ENCODE assay signal across 20 mouse cellular contexts in the genomic region with DNA sequence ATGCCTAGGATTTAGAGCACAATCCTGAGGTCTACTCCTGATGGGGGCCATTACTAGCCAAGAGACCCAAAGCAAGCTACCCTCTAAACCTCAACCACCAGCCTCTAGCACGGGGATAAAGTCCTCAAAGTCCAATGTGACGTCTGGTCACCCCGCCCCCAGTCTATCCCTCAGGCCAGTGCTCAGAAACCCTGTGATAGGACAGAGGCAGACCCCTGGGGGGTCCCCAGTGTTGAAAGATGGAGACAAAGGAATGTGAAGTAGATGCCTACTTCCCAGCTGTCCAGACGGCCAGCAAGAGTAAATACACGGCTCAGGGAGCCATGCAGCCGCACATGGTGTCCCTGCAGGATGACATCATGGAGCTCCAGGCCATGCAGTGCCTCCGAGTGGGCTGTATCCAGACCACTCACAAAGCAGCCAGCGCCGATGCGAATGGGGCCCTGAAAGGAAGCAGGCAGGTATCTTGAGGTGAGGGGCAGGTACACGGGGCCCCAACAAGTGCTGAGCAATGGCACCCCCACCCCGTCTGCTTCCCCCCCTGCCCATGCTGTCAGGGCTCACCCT. TPM values are rescaled to one million over a fixed set of nuclear protein-coding genes. Genes with fewer than 3 reads are reported as not detected.
A peak's percentile ranks its signal among the peaks of the same experiment; 100 is the strongest.
DNase-seq lines count a peak whose midpoint lies in the region; ATAC-seq and TF ChIP-seq lines count a peak whose summit lies in the region.
"Had no signal": no experiment of that assay in that cellular context is flagged by ENCODE, and none has a peak within 500 bp of the region (broad histone marks: within the 10 kb centered on the region; RNA-seq: fewer than 3 reads in every experiment).

No protein-coding gene starts in this region.

- H3K4me2 ChIP-seq in liver, embryonic 11.5 days = no peak overlapping the region
- H3K4me2 ChIP-seq in liver, postnatal 0 days (ENCODE audit: low read depth, low read length) = no peak overlapping the region
- H3K4me2 ChIP-seq in embryonic facial prominence, embryonic 14.5 days (ENCODE audit: low read depth, low read length) = no peak overlapping the region
- H3K4me2 ChIP-seq: heart, embryonic 15.5 days; hindbrain, embryonic 13.5 days; neural tube, embryonic 13.5 days had no signal

- TF ChIP-seq CTCF in liver, postnatal 0 days (IDR thresholded peaks at IDR 0.05; ENCODE audit: low read depth) = no peak

- peaks cover 9% of the 10 kb centered on the region; the same call in 1 of the 2 replicates for H3K4me1 ChIP-seq in heart, embryonic 10.5 days
- H3K4me1 ChIP-seq in liver, embryonic 11.5 days (replicated peaks; ENCODE audit: control insufficient read depth, insufficient read depth, low read length) = no peaks in the 10 kb centered on the region; the same call in 1 of the 2 replicates
- H3K4me1 ChIP-seq in liver, postnatal 0 days (ENCODE audit: insufficient read depth) = peaks cover 3% of the 10 kb centered on the region; the same call in 1 of the 2 replicates
- no peaks in the 10 kb centered on the region for H3K4me1 ChIP-seq in embryonic facial prominence, embryonic 14.5 days (ENCODE audit: control insufficient read depth, insufficient read depth, low read length)
- H3K4me1 ChIP-seq: hindbrain, embryonic 13.5 days; neural tube, embryonic 13.5 days had no signal

- H3K36me3 ChIP-seq in heart, embryonic 10.5 days = peaks cover 62% of the 10 kb centered on the region
- H3K36me3 ChIP-seq in liver, embryonic 11.5 days (ENCODE audit: control insufficient read depth, insufficient read depth, low read length) = peaks cover 10% of the 10 kb centered on the region; the same call in 1 of the 2 replicates
- H3K36me3 ChIP-seq in liver, postnatal 0 days (replicated peaks; ENCODE audit: insufficient read depth, low read length) = peaks cover 12% of the 10 kb centered on the region; the same call in 1 of the 2 replicates
- peaks cover 54% of the 10 kb centered on the region; the same call in 1 of the 2 replicates for H3K36me3 ChIP-seq in embryonic facial prominence, embryonic 14.5 days (ENCODE audit: control insufficient read depth, insufficient read depth, low read length)
- H3K36me3 ChIP-seq: heart, embryonic 15.5 days had no signal

- no peak overlapping the region for H3K9ac ChIP-seq in liver, embryonic 11.5 days (ENCODE audit: low read depth, low read length)
- no peak overlapping the region for H3K9ac ChIP-seq in liver, postnatal 0 days (replicated peaks)
- H3K9ac ChIP-seq in embryonic facial prominence, embryonic 14.5 days (ENCODE audit: low read depth, low read length) = no peak overlapping the region
- H3K9ac ChIP-seq: heart, embryonic 15.5 days; hindbrain, embryonic 13.5 days; neural tube, embryonic 13.5 days had no signal

- ATAC-seq in liver, embryonic 11.5 days (replicated peaks; ENCODE audit: low FRiP score) = peak; percentile 35
- ATAC-seq in liver, postnatal 0 days = no peak
- ATAC-seq in embryonic facial prominence, embryonic 14.5 days (ENCODE audit: low read depth) = peak; percentile 38; the same call in 1 of the 2 replicates
- ATAC-seq: forebrain, embryonic 14.5 days; intestine, embryonic 16.5 days had no signal

- H3K27ac ChIP-seq in heart, embryonic 10.5 days = peak overlapping the region; percentile 63
- H3K27ac ChIP-seq in liver, embryonic 11.5 days (ENCODE audit: low read depth, low read length) = no peak overlapping the region
- no peak overlapping the region for H3K27ac ChIP-seq in liver, postnatal 0 days (ENCODE audit: low read depth)
- H3K27ac ChIP-seq in embryonic facial prominence, embryonic 14.5 days (replicated peaks; ENCODE audit: low read depth, low read length) = peak overlapping the region; percentile 33; the same call in 1 of the 2 replicates
- H3K27ac ChIP-seq: heart, embryonic 15.5 days; hindbrain, embryonic 13.5 days; neural tube, embryonic 13.5 days had no signal

- intact Hi-C loops in heart, postnatal 10 days (cut with DNase I) = no loop called here

- WGBS in heart, embryonic 10.5 days = 62% methylated on average over 12 of the region's 12 CpGs
- WGBS in liver, embryonic 11.5 days = 79% methylated on average over 12 of the region's 12 CpGs
- 69% methylated on average over 12 of the region's 12 CpGs for whole genome bisulfite sequencing in liver, postnatal 0 days (ENCODE audit: insufficient replicate concordance)
- 56% methylated on average over 12 of the region's 12 CpGs for WGBS in embryonic facial prominence, embryonic 14.5 days

- no peak overlapping the region for H3K4me3 ChIP-seq in heart, embryonic 10.5 days
- H3K4me3 ChIP-seq in liver, embryonic 11.5 days (ENCODE audit: low read depth, low read length) = no peak overlapping the region
- H3K4me3 ChIP-seq in liver, postnatal 0 days (ENCODE audit: low read depth, low read length) = no peak overlapping the region
- no peak overlapping the region for H3K4me3 ChIP-seq in embryonic facial prominence, embryonic 14.5 days (ENCODE audit: low read depth, low read length)
- H3K4me3 ChIP-seq: heart, embryonic 15.5 days; hindbrain, embryonic 13.5 days; neural tube, embryonic 13.5 days had no signal

- no peaks in the 10 kb centered on the region for H3K9me3 ChIP-seq in heart, embryonic 10.5 days
- no peaks in the 10 kb centered on the region for H3K9me3 ChIP-seq in liver, embryonic 11.5 days (ENCODE audit: control insufficient read depth, low read length)
- H3K9me3 ChIP-seq in liver, postnatal 0 days (ENCODE audit: low read length) = no peaks in the 10 kb centered on the region
- no peaks in the 10 kb centered on the region for H3K9me3 ChIP-seq in embryonic facial prominence, embryonic 14.5 days (ENCODE audit: control insufficient read depth, low read length)
- H3K9me3 ChIP-seq: heart, embryonic 15.5 days; hindbrain, embryonic 13.5 days; neural tube, embryonic 13.5 days had no signal

- DNase-seq in heart, embryonic 10.5 days (ENCODE audit: low spot score) = no peak
- DNase-seq in heart, postnatal 10 days = no peak
- DNase-seq in liver, embryonic 11.5 days (ENCODE audit: low spot score) = no peak
- no peak for DNase-seq in liver, postnatal 0 days
- peak; percentile 18 for DNase-seq in embryonic facial prominence, embryonic 14.5 days (ENCODE audit: low spot score)
- DNase-seq in mesoderm, embryonic 11.5 days (ENCODE audit: low read depth, low spot score) = peak; percentile 9
- DNase-seq in adrenal gland, postnatal 36 days = no peak
- no peak for DNase-seq in thymus, postnatal 10 days (ENCODE audit: low spot score in 2 of 2)
- DNase-seq: adrenal gland, adult 8-10 months; gastrocnemius, postnatal 10 days; heart, adult 18-20 months; layer of hippocampus, postnatal 36 days; lung, postnatal 14 days; midbrain, embryonic 14.5 days; right cerebral cortex, adult 18-20 months had no signal

- TF ChIP-seq EP300 in liver, postnatal 0 days (IDR thresholded peaks at IDR 0.05; ENCODE audit: low read depth) = no peak

- H3K27me3 ChIP-seq in heart, embryonic 10.5 days (ENCODE audit: insufficient read depth, poor library complexity, severe bottlenecking) = no peaks in the 10 kb centered on the region
- no peaks in the 10 kb centered on the region for H3K27me3 ChIP-seq in liver, embryonic 11.5 days (replicated peaks; ENCODE audit: control insufficient read depth, insufficient read depth, low read length)
- no peaks in the 10 kb centered on the region for H3K27me3 ChIP-seq in liver, postnatal 0 days (ENCODE audit: insufficient read depth, low read length)
- H3K27me3 ChIP-seq in embryonic facial prominence, embryonic 14.5 days (replicated peaks; ENCODE audit: control insufficient read depth, insufficient read depth, low read length) = no peaks in the 10 kb centered on the region
- H3K27me3 ChIP-seq: heart, embryonic 15.5 days; hindbrain, embryonic 13.5 days; neural tube, embryonic 13.5 days had no signal

RNA-seq across cellular contexts. Expression of gene Fuk, which starts 12.3 kb away (rescaled TPM):
- polyA plus RNA-seq in heart, embryonic 10.5 days (2016; fragmentation: Nextera tagmentation; extraction: Ambion mirVana) = 10.4 and 11.2 TPM in 2 replicates
- 1 to 10 TPM; 6.8 to 8.6 TPM for total RNA-seq in heart, postnatal 10 days (2021)
- 6.8 and 9.0 TPM in 2 replicates for polyA plus RNA-seq in liver, embryonic 11.5 days (2014; fragmentation: Nextera tagmentation; extraction: Ambion mirVana)
- polyA plus RNA-seq in liver, postnatal 0 days (2015; fragmentation: Nextera tagmentation; extraction: Ambion mirVana) = 1.9 and 2.2 TPM in 2 replicates
- polyA plus RNA-seq in embryonic facial prominence, embryonic 14.5 days (2014; fragmentation: Nextera tagmentation; extraction: Ambion mirVana) = 7.6 and 9.2 TPM in 2 replicates
- 1 to 10 TPM; 9.4 to 9.5 TPM for total RNA-seq in adrenal gland, postnatal 36 days (2021)

RNA-seq across cellular contexts. Expression of gene St3gal2, which starts 29.7 kb away (rescaled TPM):
- polyA plus RNA-seq in heart, embryonic 10.5 days (2016; fragmentation: Nextera tagmentation; extraction: Ambion mirVana) = 23.2 and 30.2 TPM in 2 replicates
- 10 to 100 TPM; 34.4 to 45.3 TPM for total RNA-seq in heart, postnatal 10 days (2021)
- polyA plus RNA-seq in liver, embryonic 11.5 days (2014; fragmentation: Nextera tagmentation; extraction: Ambion mirVana) = 21.9 and 22.0 TPM in 2 replicates
- polyA plus RNA-seq in liver, postnatal 0 days (2015; fragmentation: Nextera tagmentation; extraction: Ambion mirVana) = 8.1 and 10.1 TPM in 2 replicates
- polyA plus RNA-seq in embryonic facial prominence, embryonic 14.5 days (2014; fragmentation: Nextera tagmentation; extraction: Ambion mirVana) = 19.4 and 20.8 TPM in 2 replicates
- total RNA-seq in adrenal gland, postnatal 36 days (2021) = 10 to 100 TPM; 22.1 to 23.3 TPM

RNA-seq across cellular contexts. Expression of gene Sf3b3, which starts 43.4 kb away (rescaled TPM):
- polyA plus RNA-seq in heart, embryonic 10.5 days (2016; fragmentation: Nextera tagmentation; extraction: Ambion mirVana) = 137 and 148 TPM in 2 replicates
- total RNA-seq in heart, postnatal 10 days (2021) = 10 to 100 TPM; 52.2 to 57.0 TPM
- polyA plus RNA-seq in liver, embryonic 11.5 days (2014; fragmentation: Nextera tagmentation; extraction: Ambion mirVana) = 187 and 214 TPM in 2 replicates
- 24.9 and 31.2 TPM in 2 replicates for polyA plus RNA-seq in liver, postnatal 0 days (2015; fragmentation: Nextera tagmentation; extraction: Ambion mirVana)
- polyA plus RNA-seq in embryonic facial prominence, embryonic 14.5 days (2014; fragmentation: Nextera tagmentation; extraction: Ambion mirVana) = 127 and 139 TPM in 2 replicates
- 10 to 100 TPM; 76.9 to 81.8 TPM for total RNA-seq in adrenal gland, postnatal 36 days (2021)

RNA-seq across cellular contexts. Expression of gene Cog4, which starts 43.6 kb away (rescaled TPM):
- polyA plus RNA-seq in heart, embryonic 10.5 days (2016; fragmentation: Nextera tagmentation; extraction: Ambion mirVana) = 70.0 and 74.6 TPM in 2 replicates
- 10 to 100 TPM; 53.0 to 60.8 TPM for total RNA-seq in heart, postnatal 10 days (2021)
- 51.4 and 57.3 TPM in 2 replicates for polyA plus RNA-seq in liver, embryonic 11.5 days (2014; fragmentation: Nextera tagmentation; extraction: Ambion mirVana)
- polyA plus RNA-seq in liver, postnatal 0 days (2015; fragmentation: Nextera tagmentation; extraction: Ambion mirVana) = 22.5 and 22.7 TPM in 2 replicates
- polyA plus RNA-seq in embryonic facial prominence, embryonic 14.5 days (2014; fragmentation: Nextera tagmentation; extraction: Ambion mirVana) = 69.8 and 77.9 TPM in 2 replicates
- 100 to 1,000 TPM in 1 of 2 experiments, 10 to 100 TPM in 1; 86.2 to 105 TPM for total RNA-seq in adrenal gland, postnatal 36 days (2021)

Comparison
In these comparisons a context has a peak if more than half of its experiments do, and no peak if none do; other contexts are left out.
1. DNase-seq: peak in embryonic facial prominence, embryonic 14.5 days (single experiment) and mesoderm, embryonic 11.5 days (single experiment); none in heart, embryonic 10.5 days (single experiment), heart, postnatal 10 days (0 of 2), liver, embryonic 11.5 days (single experiment), liver, postnatal 0 days (single experiment), adrenal gland, postnatal 36 days (0 of 2) and thymus, postnatal 10 days (0 of 2).
2. H3K27ac ChIP-seq: peak in heart, embryonic 10.5 days (single experiment) and embryonic facial prominence, embryonic 14.5 days (single experiment); none in liver, embryonic 11.5 days (single experiment) and liver, postnatal 0 days (single experiment).